Mouse (Mus musculus): ENCODE measurements around the gene Oxct2a.
"Not testable (repeated sequence)": the region's sequence is repeated elsewhere in the genome, so short reads cannot be mapped to it uniquely, and the experiment has no call there.

Gene Oxct2a

DNA sequence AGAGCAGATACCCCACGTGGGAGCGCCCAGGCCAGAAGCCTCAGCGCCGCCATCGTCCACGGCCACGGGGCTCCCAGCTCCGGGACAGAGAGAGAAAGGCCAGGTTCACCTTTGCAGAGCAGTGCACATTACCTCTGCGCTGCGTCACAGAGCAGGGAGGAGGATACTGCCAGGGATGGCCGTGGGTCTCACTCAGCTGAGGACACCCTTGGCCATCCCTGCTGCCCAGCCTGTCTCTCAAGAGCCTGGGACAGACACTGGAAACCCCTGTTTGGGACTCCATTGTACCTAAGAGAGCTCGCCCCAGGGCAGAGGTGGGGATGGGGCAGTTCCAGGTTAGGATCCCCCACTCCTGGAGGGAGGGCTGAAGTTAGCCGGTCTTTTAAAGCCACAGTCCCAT is at the start of gene Oxct2a:
TSS of gene Oxct2a (minus strand) at position 101 of the 400 bp plus-strand sequence.
- no peak for DNase-seq (ENCODE audit: low spot score)

DNA sequence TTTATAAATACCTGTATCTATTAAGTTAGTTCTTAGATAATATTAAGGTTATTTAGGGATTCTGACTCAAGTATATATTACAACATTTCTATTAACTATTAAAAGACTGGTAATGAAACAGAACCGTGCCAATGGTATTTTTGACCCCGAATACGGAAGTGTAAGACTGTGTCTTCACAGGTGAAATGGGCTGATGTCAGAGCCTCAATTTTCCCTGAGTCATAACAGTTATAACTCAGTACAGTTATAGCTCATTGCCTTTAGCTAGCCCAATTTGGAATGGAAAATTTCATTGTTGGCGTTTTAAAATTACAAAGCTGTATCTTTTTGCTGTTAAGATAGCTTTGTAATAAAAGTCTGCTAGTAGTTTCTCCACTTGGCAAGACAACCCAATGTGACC is 40.1 kb upstream of the Oxct2a start:
- DNase-seq (ENCODE audit: low spot score): no peak

DNA sequence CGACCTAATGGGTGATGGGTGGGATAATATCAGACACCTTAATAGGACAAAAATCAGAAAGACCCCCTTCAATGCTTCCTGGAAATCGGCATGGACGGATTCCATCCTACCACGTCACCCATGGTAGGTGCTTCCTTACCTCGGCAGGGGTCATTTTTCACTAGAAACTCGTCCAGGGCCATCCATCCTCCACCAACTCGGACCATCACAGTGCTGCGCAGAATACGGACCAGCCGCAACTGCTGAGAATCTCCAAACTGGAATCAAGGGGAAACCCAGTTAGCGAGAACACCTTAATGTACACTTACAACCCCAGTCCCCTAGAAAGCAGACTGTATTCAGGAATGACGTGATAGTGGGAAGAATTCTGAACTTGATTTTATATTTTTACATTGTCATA is 37.3 kb upstream of the Oxct2a start:
- no peak for DNase-seq (ENCODE audit: low spot score)

DNA sequence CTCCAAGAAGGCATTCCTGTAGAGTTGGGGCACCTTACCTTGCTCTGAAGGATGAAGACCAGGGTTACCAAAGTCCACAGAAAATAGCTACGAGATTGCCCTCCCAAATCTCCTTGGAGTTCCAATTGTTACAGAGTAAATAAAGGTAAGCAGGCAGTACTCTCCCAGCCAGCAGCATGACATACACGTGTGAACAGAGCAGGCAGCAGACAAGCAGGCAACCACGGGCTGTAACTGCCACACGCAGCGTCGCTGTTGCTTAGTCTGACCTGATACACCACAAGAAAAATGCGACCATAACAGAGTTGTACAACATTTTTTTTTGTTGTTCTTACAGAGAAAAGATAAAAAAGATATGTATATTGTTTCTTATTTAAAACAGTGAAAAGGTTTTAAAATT is 35.2 kb upstream of the Oxct2a start:
- DNase-seq (ENCODE audit: low spot score): no peak

DNA sequence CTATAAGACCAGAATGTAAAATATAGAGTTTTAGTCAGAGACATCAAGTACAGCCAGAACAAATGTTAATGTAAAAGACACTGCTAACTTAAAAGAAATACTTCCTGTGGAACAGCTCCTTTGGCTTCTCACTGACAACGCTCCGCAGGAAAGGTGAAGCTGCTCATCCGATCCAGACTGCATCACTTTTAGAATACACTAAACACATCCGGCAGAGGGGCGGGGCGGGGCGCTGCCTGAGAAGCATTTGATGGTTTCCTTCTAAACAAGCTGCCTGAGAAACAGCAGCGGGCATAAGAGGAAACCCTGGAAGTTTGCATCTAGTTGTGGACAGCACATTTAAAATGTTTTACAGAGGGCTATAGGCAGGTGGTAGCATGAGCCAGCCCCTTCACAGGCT is 32.5 kb upstream of the Oxct2a start:
- DNase-seq (ENCODE audit: low spot score): no peak

DNA sequence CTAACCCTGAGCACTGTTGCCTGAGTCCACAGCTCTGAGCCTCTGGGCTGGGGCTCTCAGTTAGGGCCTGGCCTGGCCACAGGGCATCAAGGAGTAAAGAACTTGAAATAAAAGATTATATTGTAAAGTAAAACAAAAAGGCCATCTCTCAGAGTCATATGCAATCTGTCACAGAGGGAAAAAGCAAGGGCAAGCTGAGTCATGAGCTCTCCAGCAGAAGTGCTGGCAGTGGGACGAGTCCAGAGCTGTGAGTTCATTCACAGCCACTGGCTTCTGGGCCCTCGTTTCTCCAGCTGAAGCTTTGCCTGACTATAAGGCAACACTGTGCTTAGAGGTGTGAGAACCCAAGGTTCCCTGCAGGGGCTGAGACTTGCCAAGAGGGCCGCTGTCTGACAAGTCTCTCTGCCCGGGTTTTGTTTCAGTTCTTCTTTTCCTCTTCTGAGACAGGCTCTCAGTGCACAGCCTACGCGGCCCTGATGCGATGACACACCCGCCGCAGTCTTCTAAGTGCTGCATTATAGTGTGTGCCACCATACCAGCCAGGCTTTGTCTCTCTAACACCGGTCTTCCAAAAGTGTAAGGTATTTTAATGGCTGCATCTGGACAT is 29.9 kb upstream of the Oxct2a start:
- DNase-seq (ENCODE audit: low spot score): no peak

DNA sequence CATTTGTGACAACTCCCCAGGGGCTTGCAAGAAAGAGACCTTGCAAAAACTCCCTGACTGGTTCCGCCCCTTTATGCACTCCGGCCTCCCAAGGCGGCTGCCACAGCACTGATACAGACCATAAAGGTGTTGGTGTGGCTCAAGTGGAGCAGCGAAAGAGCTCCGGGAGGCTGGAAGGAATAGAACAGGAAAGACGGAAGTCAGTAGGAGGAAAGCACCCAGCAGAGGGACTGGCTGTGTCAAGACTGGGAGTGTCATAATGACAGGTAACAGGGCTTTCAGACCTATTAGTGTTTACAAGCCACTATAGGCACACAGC is 20.0 kb upstream of the Oxct2a start:
- DNase-seq (ENCODE audit: low spot score): no peak

DNA sequence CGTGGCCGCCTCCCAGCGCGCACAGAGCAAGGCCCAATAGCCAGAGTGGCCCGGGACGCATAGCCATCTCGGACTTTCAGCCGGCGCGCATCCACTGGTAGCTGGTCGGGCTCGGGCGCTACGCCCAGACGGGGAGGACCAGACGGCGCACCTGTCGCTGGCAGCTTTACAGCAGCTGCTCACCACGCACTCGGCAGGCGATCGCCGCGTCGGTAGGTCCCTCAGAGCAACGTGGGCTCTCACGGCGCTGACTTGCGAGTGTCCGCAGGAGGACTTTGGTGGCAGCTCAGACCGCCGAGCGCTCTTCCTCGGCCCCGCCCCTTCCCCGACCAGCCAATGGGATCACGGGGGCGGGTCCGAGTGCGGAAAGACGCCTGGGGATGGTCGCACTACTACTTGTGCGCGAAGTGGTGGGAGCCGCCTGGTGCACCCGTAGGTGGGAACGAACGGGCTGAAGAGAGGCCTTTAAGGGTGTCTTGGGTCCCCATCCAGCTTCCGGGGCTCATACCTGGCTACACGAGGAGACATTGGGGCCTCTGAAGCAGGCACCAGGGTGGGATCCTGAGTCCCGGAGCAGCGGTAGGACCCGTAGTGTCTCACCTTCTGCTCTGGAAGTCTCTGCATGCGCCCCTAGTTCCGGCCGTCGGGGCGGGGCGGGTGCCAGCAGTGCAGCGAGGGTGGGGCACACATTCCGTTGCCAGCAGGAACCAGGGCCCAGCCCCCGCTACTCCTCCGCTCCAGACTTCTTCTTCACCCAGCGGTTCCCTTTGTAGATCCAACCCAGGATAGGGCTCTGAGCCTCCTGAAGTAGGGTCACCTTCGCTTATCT is 19.4 kb upstream of the Oxct2a start, which contains the start of gene Bmp8a:
TSS of gene Bmp8a (minus strand) at position 611 of the 829 bp plus-strand sequence.
- peak; percentile 69 for DNase-seq (ENCODE audit: low spot score)

DNA sequence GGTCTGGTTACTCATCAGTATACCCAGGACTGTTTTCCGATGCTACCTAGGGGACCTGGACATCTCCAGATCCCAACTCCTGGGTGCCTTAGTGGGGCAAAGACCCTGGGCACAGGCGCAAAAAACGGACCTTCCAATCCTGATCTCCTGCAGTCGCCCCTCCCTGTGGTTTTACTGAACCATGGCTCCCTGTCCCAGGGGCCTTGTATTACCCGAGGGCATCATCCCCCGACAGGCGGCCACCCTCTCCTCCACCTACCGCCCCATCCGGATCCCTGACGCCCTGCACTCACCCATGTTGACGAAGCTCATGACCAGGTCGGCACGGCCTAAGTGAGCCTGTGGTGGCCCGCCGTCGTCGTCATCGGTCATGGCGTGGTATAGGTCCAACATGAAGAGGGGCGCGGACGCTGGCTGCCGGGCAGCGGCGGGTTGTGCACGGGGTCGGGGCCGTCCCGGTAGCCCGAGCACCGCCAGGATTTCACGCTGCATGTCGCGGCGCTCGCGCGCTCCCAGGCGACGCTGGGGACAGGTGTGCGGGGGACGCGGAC is 18.7 kb upstream of the Oxct2a start:
- DNase-seq (ENCODE audit: low spot score): no peak

DNA sequence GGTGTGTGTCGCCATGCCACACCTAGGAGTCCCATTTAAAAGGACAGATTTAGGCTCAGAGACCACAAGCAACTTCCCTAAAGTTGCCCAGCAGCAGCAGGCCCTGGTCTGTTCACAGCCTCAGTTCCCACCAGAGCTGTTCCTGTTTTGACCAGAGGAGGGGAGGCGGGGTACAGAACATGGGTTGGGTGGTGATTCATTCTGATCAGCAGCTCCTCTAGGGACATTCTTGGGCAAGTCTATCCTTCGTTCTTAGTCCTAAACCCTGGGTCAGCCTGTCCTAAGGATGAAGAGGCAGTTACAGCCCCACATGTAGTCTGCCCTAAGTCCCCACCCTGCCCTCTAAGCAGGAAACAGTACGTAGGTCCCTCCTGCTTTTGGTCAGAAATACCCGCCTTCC is 16.8 kb upstream of the Oxct2a start:
- DNase-seq (ENCODE audit: low spot score): no peak

DNA sequence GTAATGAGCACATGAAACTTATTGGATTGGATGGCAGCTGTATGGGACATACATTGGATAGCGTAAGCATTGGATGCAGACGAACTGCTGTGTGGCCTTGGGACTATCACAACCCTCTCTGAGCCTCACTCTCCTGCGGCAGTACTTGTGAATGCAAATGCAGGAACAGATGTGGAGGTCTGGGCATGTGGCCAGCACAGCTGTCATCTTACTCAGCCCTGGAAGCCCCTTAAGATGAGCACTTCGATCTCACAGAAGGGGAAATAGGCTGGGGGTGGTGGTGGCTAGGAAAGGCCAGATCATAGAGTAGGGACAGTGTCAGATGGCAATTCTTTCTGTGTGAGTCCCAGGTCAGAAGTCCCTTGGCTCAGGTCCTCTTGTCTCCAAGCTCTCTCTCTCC is 14.3 kb upstream of the Oxct2a start:
- no peak for DNase-seq (ENCODE audit: low spot score)

DNA sequence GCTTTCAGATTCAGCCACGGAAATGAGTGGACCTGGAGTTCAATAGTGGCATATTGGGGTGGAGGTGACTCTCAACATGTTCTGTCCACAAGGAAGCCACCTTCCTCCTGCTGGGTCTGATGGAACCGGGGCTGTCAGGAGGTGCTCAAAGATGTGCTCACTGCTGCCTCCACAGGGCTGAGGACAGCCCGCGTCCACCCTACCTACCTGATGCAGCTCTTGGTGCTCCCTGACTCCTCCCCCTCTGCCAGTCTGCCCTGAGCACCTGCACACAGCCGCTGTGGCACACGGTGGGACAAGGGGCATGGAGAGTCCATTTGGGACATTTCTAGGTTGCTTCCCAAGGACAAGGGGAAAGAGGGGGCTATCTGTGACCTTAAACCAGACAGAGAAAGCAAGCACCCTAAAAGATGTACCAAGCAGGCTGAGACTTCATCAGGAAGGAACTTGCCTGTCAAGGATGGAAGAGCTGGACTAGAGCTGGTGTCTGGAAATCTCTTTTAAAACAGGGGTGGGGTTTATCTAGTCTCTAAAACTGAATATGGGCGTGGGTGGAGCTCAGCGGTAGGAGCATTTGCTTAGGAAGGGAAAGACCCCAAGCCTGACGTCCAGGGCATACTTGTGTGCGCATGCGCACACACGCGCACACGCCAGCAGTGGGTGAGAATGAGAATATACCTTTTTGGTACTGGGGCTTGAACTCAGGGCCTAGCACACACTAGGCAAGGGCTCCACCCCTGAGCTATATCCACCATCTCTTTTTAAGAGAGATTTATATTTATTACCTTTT is 12.6 kb upstream of the Oxct2a start:
- DNase-seq (ENCODE audit: low spot score): no peak

DNA sequence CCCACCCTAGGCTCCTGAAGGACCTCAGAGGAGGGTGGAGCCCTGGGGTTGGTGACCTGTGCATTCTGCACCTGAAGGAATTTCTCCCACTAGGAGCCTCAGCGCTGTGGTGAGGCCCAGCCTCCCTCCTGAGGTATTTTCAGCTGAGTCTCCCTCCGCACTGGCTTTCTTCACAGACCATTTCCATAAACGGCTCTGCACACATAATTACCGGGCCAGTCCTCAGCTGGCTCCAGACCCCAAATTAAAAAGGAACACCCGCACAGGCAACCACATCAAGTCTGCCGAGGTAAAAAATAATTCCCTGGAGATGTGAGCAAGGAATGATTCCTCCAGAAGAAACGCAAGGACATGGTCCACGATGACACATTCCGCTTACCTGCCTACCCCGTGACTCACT is 11.8 kb upstream of the Oxct2a start:
- DNase-seq (ENCODE audit: low spot score): not testable (repeated sequence)

DNA sequence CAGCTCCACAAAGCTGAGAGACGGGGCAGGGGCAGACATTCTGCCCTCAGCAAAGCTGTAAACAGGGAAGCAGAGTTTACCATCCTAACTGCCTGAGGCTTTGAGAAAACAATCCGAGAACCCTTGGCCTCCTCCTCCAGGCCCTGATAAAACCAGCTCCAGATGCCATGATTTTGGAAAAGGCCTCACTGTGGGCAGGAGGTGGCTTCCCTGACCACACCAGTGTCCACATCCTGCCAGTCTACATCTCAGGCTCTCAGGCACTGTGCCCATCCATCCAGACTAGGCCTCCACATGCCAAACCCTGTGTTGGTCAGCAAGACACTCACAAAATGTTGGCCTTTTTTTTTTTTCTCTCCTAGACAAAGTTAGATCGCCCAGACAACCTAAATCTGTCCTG is 10.7 kb upstream of the Oxct2a start:
- DNase-seq (ENCODE audit: low spot score): no peak

DNA sequence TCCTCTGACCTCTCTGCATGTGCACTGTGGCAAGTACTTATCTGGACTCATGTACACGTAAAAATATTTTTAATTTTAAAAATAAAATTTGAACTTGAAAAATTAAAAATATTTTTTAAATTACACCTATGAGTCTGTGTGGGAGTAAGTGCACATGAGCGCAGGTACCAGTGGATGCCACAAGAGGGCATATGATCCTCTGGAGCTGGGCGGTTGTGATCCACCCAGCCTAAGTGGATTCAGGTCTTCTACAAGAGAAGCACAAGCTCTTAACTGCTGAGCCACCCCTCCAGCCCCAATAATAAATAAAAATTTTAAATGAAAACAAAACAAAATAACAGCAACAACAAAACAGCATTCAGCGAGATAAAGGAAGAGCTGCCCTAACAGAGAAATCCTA is 9.7 kb upstream of the Oxct2a start:
- DNase-seq (ENCODE audit: low spot score): no peak

DNA sequence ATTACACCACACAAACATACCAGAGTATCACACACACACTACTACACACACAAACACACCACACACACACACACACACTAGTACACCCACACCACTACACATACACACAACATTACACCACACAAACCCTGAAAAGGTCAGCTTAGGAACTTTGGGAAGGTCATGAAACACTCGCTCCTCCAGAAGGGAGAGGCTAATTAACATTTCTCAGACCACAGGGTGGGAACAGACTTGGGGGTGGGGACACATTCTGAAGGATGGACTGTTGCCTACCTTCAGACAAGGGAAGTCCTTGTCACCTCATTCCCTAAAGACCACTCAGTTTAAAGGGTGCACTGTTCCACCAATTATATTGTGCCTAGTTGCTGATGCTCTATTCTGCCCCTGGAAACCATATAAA is 8.5 kb upstream of the Oxct2a start:
- DNase-seq (ENCODE audit: low spot score): not testable (repeated sequence)

DNA sequence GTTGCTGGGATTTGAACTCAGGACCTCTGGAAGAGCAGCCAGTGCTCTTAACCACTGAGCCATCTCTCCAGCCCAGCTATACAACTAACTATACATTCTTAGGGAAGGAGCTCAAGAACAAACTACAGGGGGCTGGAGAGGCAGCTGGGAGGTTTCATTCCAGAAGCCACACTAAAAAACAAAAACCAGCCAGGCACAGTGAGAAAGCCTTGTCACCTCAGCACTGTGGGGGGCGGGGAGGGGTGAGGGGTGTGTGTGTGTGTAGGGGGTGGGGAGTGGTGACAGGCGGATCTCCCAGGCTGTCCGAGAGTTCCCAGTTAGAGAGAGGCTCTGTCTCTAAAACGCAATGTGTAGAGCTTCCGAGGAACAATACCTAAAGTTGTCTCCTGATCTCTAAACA is 7.9 kb upstream of the Oxct2a start:
- DNase-seq (ENCODE audit: low spot score): no peak

DNA sequence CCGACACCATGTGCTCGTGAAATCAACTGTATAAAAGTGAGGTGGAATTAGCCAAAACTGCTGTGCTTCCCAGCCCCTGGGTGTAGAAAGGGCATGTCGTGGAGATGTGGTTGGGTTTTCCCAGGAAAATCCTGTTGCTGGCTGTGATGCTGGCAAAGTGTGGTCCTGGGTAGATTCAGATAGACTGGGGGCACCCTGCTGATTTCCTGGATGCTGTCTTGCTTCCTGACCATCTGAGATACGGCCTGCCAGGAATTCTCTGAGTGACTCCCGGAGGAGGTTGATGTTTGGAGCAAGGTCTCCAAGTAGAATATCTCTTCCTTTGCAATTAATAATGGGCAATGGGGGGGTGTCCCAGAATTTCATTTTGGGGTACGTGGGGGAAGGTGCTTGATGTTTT is 5.5 kb upstream of the Oxct2a start:
- no peak for DNase-seq (ENCODE audit: low spot score)

DNA sequence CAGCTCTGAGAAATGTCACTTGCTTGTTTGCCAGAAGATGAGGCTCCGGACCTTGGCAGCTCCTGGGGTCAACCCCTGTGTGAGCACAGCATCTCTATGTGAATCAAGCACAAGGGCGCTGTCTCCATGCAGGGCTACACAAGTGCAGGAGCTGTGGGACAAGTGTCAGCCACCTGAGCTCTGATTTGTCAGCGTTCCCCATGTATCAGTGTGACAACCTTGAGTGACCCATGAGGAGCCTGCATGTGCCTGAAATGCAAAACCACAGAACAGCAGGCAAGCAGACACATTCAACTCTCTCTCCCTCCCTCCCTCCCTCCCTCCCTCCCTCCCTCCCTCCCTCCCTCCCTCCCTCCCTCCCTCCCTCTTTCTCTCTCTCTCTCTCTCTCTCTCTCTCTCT is 4.2 kb upstream of the Oxct2a start:
- DNase-seq (ENCODE audit: low spot score): no peak

DNA sequence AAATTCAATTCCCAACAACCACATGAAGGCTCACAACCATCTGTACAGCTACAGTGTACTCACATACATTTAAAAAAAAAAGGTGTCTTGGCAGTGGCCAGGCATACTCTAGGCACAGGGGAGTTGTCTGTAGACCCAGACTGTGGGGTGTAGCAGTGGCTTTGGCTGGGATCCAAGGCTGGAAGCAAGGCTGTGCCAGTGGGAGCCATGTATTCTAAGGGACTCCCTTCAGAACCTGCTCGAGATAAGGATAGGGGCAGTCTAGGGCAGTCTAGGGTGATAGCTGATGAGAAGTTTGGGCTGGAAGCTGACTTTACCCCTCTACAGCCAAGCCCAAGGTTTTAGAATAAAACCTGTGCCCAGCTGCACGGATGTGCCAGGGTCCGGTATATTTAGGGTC is 2.7 kb upstream of the Oxct2a start:
- no peak for DNase-seq (ENCODE audit: low spot score)

DNA sequence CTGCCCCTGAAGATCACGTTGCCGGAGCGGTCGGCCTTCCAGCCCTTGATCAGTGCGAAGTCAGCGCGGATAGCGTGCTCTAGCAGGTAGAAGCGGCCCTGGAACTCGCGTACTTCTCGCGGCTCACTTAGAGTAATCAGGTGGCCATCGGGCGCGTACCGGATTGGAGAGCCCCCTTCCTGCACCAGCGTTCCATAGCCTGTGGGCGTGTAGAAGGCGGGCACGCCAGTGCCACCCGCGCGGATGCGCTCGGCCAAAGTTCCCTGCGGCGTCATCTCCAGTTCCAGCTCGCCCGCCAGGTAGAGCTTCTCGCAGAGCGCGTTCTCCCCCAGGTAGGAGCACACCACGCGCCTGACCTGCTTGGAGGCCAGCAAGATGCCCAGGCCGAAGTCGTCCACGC is 524 bp downstream of the Oxct2a start:
- peak; percentile 21 for DNase-seq (ENCODE audit: low spot score)

DNA sequence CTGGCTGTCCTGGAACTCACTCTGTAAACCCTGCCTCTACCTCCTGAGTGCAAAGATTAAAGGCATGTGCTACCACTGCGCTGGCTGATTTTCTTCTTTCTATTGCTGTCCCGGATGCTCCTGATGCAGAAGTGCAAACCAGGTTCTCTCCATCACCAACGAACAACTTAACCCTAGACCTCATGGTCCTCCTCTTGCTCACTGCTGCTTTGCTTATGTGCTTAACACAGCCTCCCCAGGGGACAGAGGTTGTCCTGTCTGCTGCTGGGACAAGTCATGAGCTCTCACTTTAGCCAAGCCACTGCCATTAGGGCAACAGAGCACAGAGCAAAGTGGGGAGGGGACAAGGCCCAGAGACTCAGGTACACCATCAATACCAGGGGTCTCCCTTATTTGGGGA is 8.9 kb downstream of the Oxct2a start:
- no peak for DNase-seq (ENCODE audit: low spot score)

DNA sequence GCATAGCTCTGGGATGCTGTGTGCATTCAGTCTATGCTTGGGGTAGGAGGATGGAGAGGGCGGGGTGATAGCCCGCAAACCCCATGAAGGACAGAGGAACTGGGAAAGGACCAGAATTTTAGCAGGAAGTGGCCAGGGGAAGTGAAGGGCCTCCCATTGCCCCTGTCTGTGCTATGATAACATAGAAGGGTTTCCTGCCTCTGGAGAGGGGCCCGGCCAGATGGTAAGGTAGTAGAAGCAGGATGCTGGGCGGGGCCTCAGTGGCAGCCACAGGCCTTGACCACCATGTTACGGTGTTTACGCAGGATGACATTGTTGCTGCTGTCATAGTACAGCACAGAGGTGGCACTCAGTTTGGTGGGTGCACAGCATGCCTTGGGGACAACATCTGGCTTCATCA is 10.4 kb downstream of the Oxct2a start:
- DNase-seq (ENCODE audit: low spot score): no peak

Measured in testis, postnatal 14 days (tissue).